Mouse (Mus musculus) ES-E14 (cell line): ENCODE data around the gene Kctd21.

Source experiments
- CHD2 ChIP-seq: IDR thresholded peaks from 2 replicates; pipeline ENCODE4 v1.6.1; 2014; ENCODE audit warnings: mild to moderate bottlenecking, low read depth, low read length, inconsistent platforms
- MAFK ChIP-seq: IDR thresholded peaks from 2 replicates; pipeline ENCODE4 v1.6.1; 2014; ENCODE audit warnings: mild to moderate bottlenecking, low read depth, low read length, inconsistent platforms; ENCODE audit not compliant: insufficient read depth
- ZC3H11A ChIP-seq: IDR thresholded peaks from 2 replicates; pipeline ENCODE4 v1.6.1; 2012; ENCODE audit warnings: low read depth, mild to moderate bottlenecking, inconsistent platforms, low read length, borderline replicate concordance
- ZNF384 ChIP-seq: IDR thresholded peaks from 2 replicates; pipeline ENCODE4 v1.6.1; 2012; ENCODE audit warnings: low read depth, low read length, inconsistent platforms

DNA sequence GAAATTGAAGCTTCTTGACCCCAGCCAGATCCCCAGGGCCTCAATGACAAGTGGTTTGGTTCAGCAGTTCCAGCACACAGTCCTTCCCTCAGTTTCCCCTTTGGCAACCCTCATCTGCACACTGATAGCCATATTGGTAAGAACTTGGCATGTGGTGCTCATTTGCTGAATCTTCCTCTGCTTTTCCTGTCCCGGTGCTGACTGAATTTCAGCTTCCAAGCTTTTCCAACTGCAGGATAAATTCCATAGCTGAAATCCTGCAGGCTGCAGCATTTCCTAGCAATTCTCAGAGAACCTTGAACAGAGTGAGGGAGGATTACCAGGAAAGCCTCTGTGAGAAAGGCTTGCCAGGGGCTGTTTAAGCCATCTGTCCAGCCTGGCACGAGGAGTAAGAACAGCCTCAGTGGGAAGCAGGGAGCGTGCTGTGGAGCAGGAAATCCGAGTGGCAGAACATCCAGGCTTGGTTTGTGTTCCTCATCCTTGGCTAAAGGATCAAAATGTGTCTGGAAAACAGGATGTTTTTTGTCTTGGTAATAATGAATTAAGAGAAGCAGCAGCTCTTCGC, 54.8 kb downstream of the Kctd21 start:
- no peak for TF ChIP-seq ZNF384
- TF ChIP-seq ZC3H11A: no peak
- TF ChIP-seq CHD2: no peak
- no peak for TF ChIP-seq MAFK
